9 mouse cellular contexts compared by ENCODE assay signal in genomic region chr9:119149601-119150000, GRCm38 (mm10). TPM values are rescaled to one million over a fixed set of nuclear protein-coding genes. Genes with fewer than 3 reads are reported as not detected.
DNase-seq lines count a peak whose midpoint lies in the region; ATAC-seq and TF ChIP-seq lines count a peak whose summit lies in the region.
"Had no signal": no experiment of that assay in that cellular context is flagged by ENCODE, and none has a peak within 500 bp of the region (broad histone marks: within the 10 kb centered on the region; RNA-seq: fewer than 3 reads in every experiment).

No protein-coding gene starts in this region.

- H3K27ac ChIP-seq in kidney, postnatal 0 days: no peak overlapping the region
- H3K27ac ChIP-seq in embryonic facial prominence, embryonic 10.5 days (replicated peaks): no peak overlapping the region
- H3K27ac ChIP-seq: embryonic facial prominence, embryonic 15.5 days had no signal

- H3K4me3 ChIP-seq in kidney, postnatal 0 days (replicated peaks; ENCODE audit: low read depth, low read length): no peak overlapping the region
- H3K4me3 ChIP-seq in embryonic facial prominence, embryonic 10.5 days: no peak overlapping the region
- H3K4me3 ChIP-seq: embryonic facial prominence, embryonic 15.5 days had no signal

- no peaks in the 10 kb centered on the region for H3K9me3 ChIP-seq in kidney, postnatal 0 days (replicated peaks; ENCODE audit: low read length)
- no peaks in the 10 kb centered on the region for H3K9me3 ChIP-seq in embryonic facial prominence, embryonic 10.5 days
- H3K9me3 ChIP-seq: embryonic facial prominence, embryonic 15.5 days had no signal

- no peak overlapping the region for H3K9ac ChIP-seq in kidney, postnatal 0 days (ENCODE audit: low read depth, low read length)
- H3K9ac ChIP-seq: embryonic facial prominence, embryonic 15.5 days had no signal

- peak; percentile 82 for DNase-seq in kidney, postnatal 0 days (ENCODE audit: low spot score)
- no peak for DNase-seq in kidney, adult 9 months
- peak; percentile 34 for DNase-seq in WW6 (ENCODE audit: low read depth, low spot score)
- peak; percentile 84 for DNase-seq in embryonic facial prominence, embryonic 10.5 days (ENCODE audit: low spot score)
- DNase-seq in natural killer cell, adult 2 months (ENCODE audit: low spot score in 2 of 2): no peak
- no peak for DNase-seq in cerebellum, adult 9-10 months
- DNase-seq in B cell, adult 2 months: no peak

- H3K4me1 ChIP-seq in kidney, postnatal 0 days (replicated peaks; ENCODE audit: insufficient read depth, low read length): no peaks in the 10 kb centered on the region
- H3K4me1 ChIP-seq in embryonic facial prominence, embryonic 10.5 days: 0 out of 2 replicates have a peak, but pooled peaks cover 3% of the 10 kb centered on the region
- H3K4me1 ChIP-seq: embryonic facial prominence, embryonic 15.5 days had no signal

- 26% methylated on average over 5 of the region's 5 CpGs for WGBS in kidney, postnatal 0 days
- WGBS in embryonic facial prominence, embryonic 10.5 days: 26% methylated on average over 5 of the region's 5 CpGs

- H3K4me2 ChIP-seq in kidney, postnatal 0 days (ENCODE audit: low read length): no peak overlapping the region
- H3K4me2 ChIP-seq: embryonic facial prominence, embryonic 15.5 days had no signal

- no peak for ATAC-seq in kidney, postnatal 0 days (replicated peaks; ENCODE audit: low FRiP score, low read depth)
- ATAC-seq in megakaryocyte progenitor cell, adult 5-6 weeks (replicated peaks; ENCODE audit: poor library complexity): peak; percentile 70

- H3K36me3 ChIP-seq in kidney, postnatal 0 days (ENCODE audit: insufficient read depth, low read length): no peaks in the 10 kb centered on the region
- no peaks in the 10 kb centered on the region for H3K36me3 ChIP-seq in embryonic facial prominence, embryonic 10.5 days (replicated peaks)
- H3K36me3 ChIP-seq: embryonic facial prominence, embryonic 15.5 days had no signal

- no peaks in the 10 kb centered on the region for H3K27me3 ChIP-seq in kidney, postnatal 0 days (ENCODE audit: insufficient read depth, low read length)
- no peaks in the 10 kb centered on the region; the same call in 1 of the 2 replicates for H3K27me3 ChIP-seq in embryonic facial prominence, embryonic 10.5 days (replicated peaks; ENCODE audit: low read depth, poor library complexity, severe bottlenecking)
- H3K27me3 ChIP-seq: embryonic facial prominence, embryonic 15.5 days had no signal

- no peak for TF ChIP-seq CTCF in kidney, postnatal 0 days (IDR thresholded peaks at IDR 0.05; ENCODE audit: low read depth)

RNA-seq across cellular contexts. Expression of gene Acaa1b, which starts 7.3 kb away (rescaled TPM):
- polyA plus RNA-seq in kidney, postnatal 0 days (2015; fragmentation: Nextera tagmentation; extraction: Ambion mirVana): 72.8 and 79.8 TPM in 2 replicates
- 1.5 and 1.6 TPM in 2 replicates for polyA plus RNA-seq in embryonic facial prominence, embryonic 10.5 days (2016; fragmentation: Nextera tagmentation; extraction: Ambion mirVana)
- total RNA-seq in megakaryocyte progenitor cell, adult 5-6 weeks (2015): 0.30 and 0.76 TPM in 2 replicates
- not detected in 2 replicates for total RNA-seq in megakaryocyte progenitor cell, adult 5-6 weeks (2017)

RNA-seq across cellular contexts. Expression of gene Gm47289, which starts 9.4 kb away (rescaled TPM):
- polyA plus RNA-seq in kidney, postnatal 0 days (2015; fragmentation: Nextera tagmentation; extraction: Ambion mirVana): not detected in 2 replicates
- polyA plus RNA-seq in embryonic facial prominence, embryonic 10.5 days (2016; fragmentation: Nextera tagmentation; extraction: Ambion mirVana): not detected in 2 replicates
- total RNA-seq in megakaryocyte progenitor cell, adult 5-6 weeks (2015): not detected in 2 replicates
- not detected in 2 replicates for total RNA-seq in megakaryocyte progenitor cell, adult 5-6 weeks (2017)
- polyA plus RNA-seq: embryonic facial prominence, embryonic 15.5 days had no signal

RNA-seq across cellular contexts. Expression of gene Dlec1, which starts 47.3 kb away (rescaled TPM):
- polyA plus RNA-seq in kidney, postnatal 0 days (2015; fragmentation: Nextera tagmentation; extraction: Ambion mirVana): 6.4 and 6.6 TPM in 2 replicates
- 1.0 and 1.5 TPM in 2 replicates for polyA plus RNA-seq in embryonic facial prominence, embryonic 10.5 days (2016; fragmentation: Nextera tagmentation; extraction: Ambion mirVana)
- 0.37 and 3.9 TPM in 2 replicates for total RNA-seq in megakaryocyte progenitor cell, adult 5-6 weeks (2015)
- 1.9 TPM in 1 of 2 replicates, not detected in the other for total RNA-seq in megakaryocyte progenitor cell, adult 5-6 weeks (2017)

RNA-seq across cellular contexts. Expression of gene Plcd1, which starts 56.3 kb away (rescaled TPM):
- 17.3 and 17.8 TPM in 2 replicates for polyA plus RNA-seq in kidney, postnatal 0 days (2015; fragmentation: Nextera tagmentation; extraction: Ambion mirVana)
- 20.7 and 21.2 TPM in 2 replicates for polyA plus RNA-seq in embryonic facial prominence, embryonic 10.5 days (2016; fragmentation: Nextera tagmentation; extraction: Ambion mirVana)
- not detected in 2 replicates for total RNA-seq in megakaryocyte progenitor cell, adult 5-6 weeks (2015)
- 0.14 and 0.29 TPM in 2 replicates for total RNA-seq in megakaryocyte progenitor cell, adult 5-6 weeks (2017)

RNA-seq across cellular contexts. Expression of gene Slc22a13, which starts 59.3 kb away (rescaled TPM):
- polyA plus RNA-seq in kidney, postnatal 0 days (2015; fragmentation: Nextera tagmentation; extraction: Ambion mirVana): 45.6 and 53.7 TPM in 2 replicates
- not detected in 2 replicates for polyA plus RNA-seq in embryonic facial prominence, embryonic 10.5 days (2016; fragmentation: Nextera tagmentation; extraction: Ambion mirVana)
- not detected in 2 replicates for total RNA-seq in megakaryocyte progenitor cell, adult 5-6 weeks (2015)
- total RNA-seq in megakaryocyte progenitor cell, adult 5-6 weeks (2017): not detected in 2 replicates
- polyA plus RNA-seq: embryonic facial prominence, embryonic 15.5 days had no signal

Comparison
In these comparisons a context has a peak if more than half of its experiments do, and no peak if none do; other contexts are left out.
1. DNase-seq: peak in kidney, postnatal 0 days (single experiment), WW6 (single experiment) and embryonic facial prominence, embryonic 10.5 days (single experiment); none in kidney, adult 9 months (single experiment), natural killer cell, adult 2 months (0 of 2), cerebellum, adult 9-10 months (single experiment) and B cell, adult 2 months (0 of 2).
2. RNA of gene Acaa1b, which starts 7.3 kb away (polyA plus RNA-seq): 72.8 to 79.8 TPM in kidney, postnatal 0 days; 1.5 to 1.6 TPM in embryonic facial prominence, embryonic 10.5 days; every median in the first group is over 10 times any median in the second.